Mouse (Mus musculus) brain, embryonic 14.5 days (tissue): ENCODE data around the gene Sco1.

Experiments used
- CTCF ChIP-seq: fragments of 200-500 bp; IDR thresholded peaks from 2 replicates; pipeline ENCODE4 v1.5.1; 2012; ENCODE audit warnings: inconsistent platforms, mild to moderate bottlenecking, moderate library complexity, borderline replicate concordance; ENCODE audit not compliant: insufficient read depth, insufficient read length; ENCODE audit errors: extremely low read depth
- POLR2A ChIP-seq: fragments of 200-500 bp; IDR thresholded peaks from 2 replicates; pipeline ENCODE4 v1.6.1; 2012; ENCODE audit warnings: mild to moderate bottlenecking, inconsistent platforms, borderline replicate concordance; ENCODE audit not compliant: poor library complexity, insufficient read depth, insufficient read length, severe bottlenecking; ENCODE audit errors: extremely low read depth

GRCm38 (mm10) chr11:67075036-67075435 lies 22.6 kb downstream of the Sco1 start:
- TF ChIP-seq POLR2A (no peak), CTCF (no peak)
